Mouse (Mus musculus): ENCODE data around the gene Spire2.

- no peak for TF ChIP-seq CTCF (IDR thresholded peaks at IDR 0.05; ENCODE audit: low read depth)
- TF ChIP-seq EP300 (IDR thresholded peaks at IDR 0.05; ENCODE audit: low read depth), result no peak
These were observed 5.0 kb downstream of the Spire2 start for GRCm38 (mm10) chr8:123337475-123337874.

Data from liver, postnatal 0 days (tissue).